Mouse (Mus musculus) layer of hippocampus, adult 6 months (tissue): Measurements from ENCODE around the gene Dbp. TPM values are rescaled to one million over a fixed set of nuclear protein-coding genes. Genes with fewer than 3 reads are reported as not detected.

ENCODE experiments used
- long read RNA-seq, 2 experiments: library from polyadenylated mRNA; unstranded; transcript quantifications; one replicate each; pipeline ENCODE4 v2.0.0; 2019 to 2020
- polyA plus RNA-seq: library from polyadenylated mRNA; unstranded; fragments of <200 nt; fragmentation: Nextera tagmentation; gene quantifications from 2 replicates; pipeline ENCODE4 v1.2.3, GENCODE M21; 2021

Dbp gene
- 49.2 and 52.8 TPM in 2 replicates for polyA plus RNA-seq
- long read RNA-seq, experiment 1, transcript Dbp-201 (4 exons, 1,837 nt): major isoform, 114 of 130 reads
- long read RNA-seq, experiment 1, transcript Dbp-205 (2 exons, 1,732 nt): minor isoform, 6 of 130 reads
- long read RNA-seq, experiment 1, partial matches to known transcripts: 6 of 130 reads
- long read RNA-seq, experiment 1, other reads (novel, unspliced or antisense): 2 of 130 reads
- long read RNA-seq, experiment 2, transcript Dbp-201 (4 exons, 1,837 nt): major isoform, 370 of 384 reads
- long read RNA-seq, experiment 2, partial matches to known transcripts: 9 of 384 reads
- long read RNA-seq, experiment 2, other reads (novel, unspliced or antisense): 3 of 384 reads

GRCm38 (mm10) chr7:45704730-45705442 lies at the start of gene Dbp:
Gene Dbp (plus strand): TSS chr7:45705088.

GRCm38 (mm10) chr7:45666161-45666560 lies 38.7 kb upstream of the Dbp start, which contains the start of gene Fut2:
Gene Fut2 (minus strand): TSS chr7:45666394.

GRCm38 (mm10) chr7:45683396-45684050 lies 21.4 kb upstream of the Dbp start, which contains the start of gene Ntn5:
Gene Ntn5 (plus strand): TSS chr7:45684022.

GRCm38 (mm10) chr7:45693921-45694591 lies 10.8 kb upstream of the Dbp start, which contains the start of gene Sec1:
Gene Sec1 (minus strand): TSS chr7:45694402.

GRCm38 (mm10) chr7:45699523-45700141 lies 5.3 kb upstream of the Dbp start, which contains the start of gene Car11:
Gene Car11 (plus strand): TSS chr7:45699843.

GRCm38 (mm10) chr7:45715090-45715708 lies 10.3 kb downstream of the Dbp start, which contains the start of gene Rpl18:
Gene Rpl18 (plus strand): TSS chr7:45715457.

GRCm38 (mm10) chr7:45717918-45718297 lies 13.0 kb downstream of the Dbp start, which contains the start of gene Sphk2:
Gene Sphk2 (minus strand): TSS chr7:45718002.

GRCm38 (mm10) chr7:45720413-45721233 lies 15.7 kb downstream of the Dbp start, which contains the start of gene Fam83e:
Gene Fam83e (plus strand): TSS chr7:45721212.

GRCm38 (mm10) chr7:45725713-45726112 lies 20.8 kb downstream of the Dbp start, which contains the start of gene Spaca4:
Gene Spaca4 (minus strand): TSS chr7:45725813.

Other genes with a start within 250 kb of the Dbp start
- gene Ftl1, start 245.2 kb upstream of the Dbp start, polyA plus RNA-seq: 1,695 and 1,748 TPM in 2 replicates
- 86.7 and 94.4 TPM in 2 replicates for gene Bax, start 238.2 kb upstream of the Dbp start, polyA plus RNA-seq
- gene Tulp2, start 223.2 kb upstream of the Dbp start, polyA plus RNA-seq: 0.13 and 0.14 TPM in 2 replicates
- gene Gm45808, start 218.3 kb upstream of the Dbp start, polyA plus RNA-seq: not detected in 2 replicates
- gene Dhdh, start 216.3 kb upstream of the Dbp start, polyA plus RNA-seq: 2.6 and 3.5 TPM in 2 replicates
- 74.5 and 76.8 TPM in 2 replicates for gene Nucb1, start 194.7 kb upstream of the Dbp start, polyA plus RNA-seq
- 17.6 and 18.2 TPM in 2 replicates for gene Ppp1r15a, start 178.8 kb upstream of the Dbp start, polyA plus RNA-seq
- 0.67 and 1.7 TPM in 2 replicates for gene Plekha4, start 178.8 kb upstream of the Dbp start, polyA plus RNA-seq
- 0.43 TPM in 1 of 2 replicates, not detected in the other for gene Hsd17b14, start 150.2 kb upstream of the Dbp start, polyA plus RNA-seq
- gene Bcat2, start 134.9 kb upstream of the Dbp start, polyA plus RNA-seq: 7.0 and 8.5 TPM in 2 replicates
- not detected in 2 replicates for gene Fgf21, start 89.6 kb upstream of the Dbp start, polyA plus RNA-seq
- gene Fut1, start 87.8 kb upstream of the Dbp start, polyA plus RNA-seq: 0.08 TPM in 1 of 2 replicates, not detected in the other
- 0.09 TPM in 1 of 2 replicates, not detected in the other for gene Izumo1, start 83.3 kb upstream of the Dbp start, polyA plus RNA-seq
- 2.3 and 3.1 TPM in 2 replicates for gene Rasip1, start 77.6 kb upstream of the Dbp start, polyA plus RNA-seq
- gene Mamstr, start 65.1 kb upstream of the Dbp start, polyA plus RNA-seq: 1.1 and 1.2 TPM in 2 replicates
- 0.10 and 0.16 TPM in 2 replicates for gene Fut2, start 38.7 kb upstream of the Dbp start, polyA plus RNA-seq
- gene Ntn5, start 21.1 kb upstream of the Dbp start, polyA plus RNA-seq: 5.2 and 6.6 TPM in 2 replicates
- gene Sec1, start 10.7 kb upstream of the Dbp start, polyA plus RNA-seq: 0.15 and 0.36 TPM in 2 replicates
- gene Car11, start 5.2 kb upstream of the Dbp start, polyA plus RNA-seq: 39.6 and 49.9 TPM in 2 replicates
- 357 and 361 TPM in 2 replicates for gene Rpl18, start 10.4 kb downstream of the Dbp start, polyA plus RNA-seq
- 5.5 and 6.1 TPM in 2 replicates for gene Sphk2, start 12.9 kb downstream of the Dbp start, polyA plus RNA-seq
- gene Fam83e, start 16.1 kb downstream of the Dbp start, polyA plus RNA-seq: 0.09 TPM in 1 of 2 replicates, not detected in the other
- gene Spaca4, start 20.7 kb downstream of the Dbp start, polyA plus RNA-seq: not detected in 2 replicates
- 6.9 and 9.4 TPM in 2 replicates for gene Lmtk3, start 78.7 kb downstream of the Dbp start, polyA plus RNA-seq
- 20.6 and 22.7 TPM in 2 replicates for gene Sult2b1, start 79.6 kb downstream of the Dbp start, polyA plus RNA-seq
- gene Cyth2, start 109.5 kb downstream of the Dbp start, polyA plus RNA-seq: 135 and 136 TPM in 2 replicates
- gene Kcnj14, start 119.7 kb downstream of the Dbp start, polyA plus RNA-seq: 1.5 and 2.2 TPM in 2 replicates
- 23.8 and 25.5 TPM in 2 replicates for gene Grwd1, start 125.9 kb downstream of the Dbp start, polyA plus RNA-seq
- 44.4 and 48.6 TPM in 2 replicates for gene Kdelr1, start 167.7 kb downstream of the Dbp start, polyA plus RNA-seq
- gene Grin2d, start 173.3 kb downstream of the Dbp start, polyA plus RNA-seq: 0.59 and 0.88 TPM in 2 replicates
- not detected in 2 replicates for gene Syngr4, start 191.6 kb downstream of the Dbp start, polyA plus RNA-seq
- gene Tmem143, start 191.9 kb downstream of the Dbp start, polyA plus RNA-seq: 2.6 and 3.3 TPM in 2 replicates
- gene Emp3, start 216.3 kb downstream of the Dbp start, polyA plus RNA-seq: 6.8 and 8.2 TPM in 2 replicates
- gene Ccdc114, start 219.0 kb downstream of the Dbp start, polyA plus RNA-seq: 1.2 and 2.6 TPM in 2 replicates